Mouse (Mus musculus): Measurements from ENCODE around the gene Itga11. TPM values are rescaled to one million over a fixed set of nuclear protein-coding genes. Genes with fewer than 3 reads are reported as not detected.

Gene Itga11
- polyA plus RNA-seq, 1 experiment, result 2.2 TPM

GRCm38 (mm10) chr9:62678550-62679155, 1.0 kb downstream of the Itga11 start:
- no peak for DNase-seq (ENCODE audit: low read depth, low spot score)
- WGBS, result 11% methylated on average over 22 of the region's 22 CpGs

- WGBS, result 64% methylated on average over 4 of the region's 4 CpGs
- no peak for DNase-seq (ENCODE audit: low read depth, low spot score)
Measured at GRCm38 (mm10) chr9:62679398-62679797, 1.8 kb downstream of the Itga11 start.

GRCm38 (mm10) chr9:62684311-62684710, 6.7 kb downstream of the Itga11 start:
- WGBS, result 82% methylated on average over 7 of the region's 7 CpGs
- DNase-seq (ENCODE audit: low read depth, low spot score), result no peak

GRCm38 (mm10) chr9:62689748-62690147, 12.1 kb downstream of the Itga11 start:
- 65% methylated on average over 10 of the region's 10 CpGs for WGBS
- DNase-seq (ENCODE audit: low read depth, low spot score), result no peak

GRCm38 (mm10) chr9:62694054-62694453, 16.4 kb downstream of the Itga11 start:
- DNase-seq (ENCODE audit: low read depth, low spot score), result no peak
- WGBS, result 65% methylated on average over 5 of the region's 5 CpGs

- DNase-seq (ENCODE audit: low read depth, low spot score), result no peak
- 83% methylated on average over 9 of the region's 9 CpGs for WGBS
Measured at GRCm38 (mm10) chr9:62695210-62695609, 17.6 kb downstream of the Itga11 start.

GRCm38 (mm10) chr9:62696799-62697198, 19.2 kb downstream of the Itga11 start:
- no peak for DNase-seq (ENCODE audit: low read depth, low spot score)
- WGBS, result 65% methylated on average over 4 of the region's 4 CpGs

GRCm38 (mm10) chr9:62707267-62707666, 29.6 kb downstream of the Itga11 start:
- DNase-seq (ENCODE audit: low read depth, low spot score), result no peak
- WGBS, result 81% methylated on average over 4 of the region's 4 CpGs

GRCm38 (mm10) chr9:62707870-62708269, 30.2 kb downstream of the Itga11 start:
- 14% methylated on average over 6 of the region's 6 CpGs for WGBS
- no peak for DNase-seq (ENCODE audit: low read depth, low spot score)

GRCm38 (mm10) chr9:62709983-62710382, 32.4 kb downstream of the Itga11 start:
- 72% methylated on average over 5 of the region's 5 CpGs for WGBS
- no peak for DNase-seq (ENCODE audit: low read depth, low spot score)

- no peak for DNase-seq (ENCODE audit: low read depth, low spot score)
- 81% methylated on average over 6 of the region's 6 CpGs for WGBS
Measured at GRCm38 (mm10) chr9:62712374-62712773, 34.7 kb downstream of the Itga11 start.

GRCm38 (mm10) chr9:62713040-62713439, 35.4 kb downstream of the Itga11 start:
- no peak for DNase-seq (ENCODE audit: low read depth, low spot score)
- 78% methylated on average over 8 of the region's 8 CpGs for WGBS

- WGBS, result 52% methylated on average over 3 of the region's 3 CpGs
Measured at GRCm38 (mm10) chr9:62714336-62714735, 36.7 kb downstream of the Itga11 start.

GRCm38 (mm10) chr9:62717982-62718381, 40.4 kb downstream of the Itga11 start:
- no peak for DNase-seq (ENCODE audit: low read depth, low spot score)

More at GRCm38 (mm10) chr9:62714336-62714735, 36.7 kb downstream of the Itga11 start:
- no peak for DNase-seq (ENCODE audit: low read depth, low spot score)

GRCm38 (mm10) chr9:62721791-62722190, 44.2 kb downstream of the Itga11 start:
- WGBS, result 95% methylated on average over 2 of the region's 2 CpGs
- DNase-seq (ENCODE audit: low read depth, low spot score), result no peak

More at GRCm38 (mm10) chr9:62717982-62718381, 40.4 kb downstream of the Itga11 start:
- 37% methylated on average over 8 of the region's 8 CpGs for WGBS

GRCm38 (mm10) chr9:62722716-62723115, 45.1 kb downstream of the Itga11 start:
- WGBS, result 27% methylated on average over 6 of the region's 6 CpGs

GRCm38 (mm10) chr9:62724175-62724574, 46.5 kb downstream of the Itga11 start:
- no peak for DNase-seq (ENCODE audit: low read depth, low spot score)
- WGBS, result 97% methylated on average over 9 of the region's 9 CpGs

More at GRCm38 (mm10) chr9:62722716-62723115, 45.1 kb downstream of the Itga11 start:
- DNase-seq (ENCODE audit: low read depth, low spot score), result no peak

GRCm38 (mm10) chr9:62725247-62725646, 47.6 kb downstream of the Itga11 start:
- no peak for DNase-seq (ENCODE audit: low read depth, low spot score)
- WGBS, result 34% methylated on average over 5 of the region's 5 CpGs

GRCm38 (mm10) chr9:62726472-62726871, 48.8 kb downstream of the Itga11 start:
- no peak for DNase-seq (ENCODE audit: low read depth, low spot score)
- WGBS, result 63% methylated on average over 6 of the region's 6 CpGs

GRCm38 (mm10) chr9:62744558-62745275, 67.1 kb downstream of the Itga11 start:
- 53% methylated on average over 7 of the region's 7 CpGs for WGBS
- peak; percentile 27 for DNase-seq (ENCODE audit: low read depth, low spot score)

- 58% methylated on average over 6 of the region's 6 CpGs for WGBS
Measured at GRCm38 (mm10) chr9:62746646-62747045, 69.0 kb downstream of the Itga11 start.

More at GRCm38 (mm10) chr9:62746646-62747045, 69.0 kb downstream of the Itga11 start:
- DNase-seq (ENCODE audit: low read depth, low spot score), result no peak

Data from large intestine, adult 2 months (tissue).